Mouse (Mus musculus): ENCODE measurements at regions not wholly inside any gene's neighbourhood (a gene's known extent, or its start where the extent isn't known, plus 50 kb on each side); places are given as distances from the start of the nearest gene placed in this dataset.
A peak's percentile ranks its signal among the peaks of the same experiment; 100 is the strongest.

DNA sequence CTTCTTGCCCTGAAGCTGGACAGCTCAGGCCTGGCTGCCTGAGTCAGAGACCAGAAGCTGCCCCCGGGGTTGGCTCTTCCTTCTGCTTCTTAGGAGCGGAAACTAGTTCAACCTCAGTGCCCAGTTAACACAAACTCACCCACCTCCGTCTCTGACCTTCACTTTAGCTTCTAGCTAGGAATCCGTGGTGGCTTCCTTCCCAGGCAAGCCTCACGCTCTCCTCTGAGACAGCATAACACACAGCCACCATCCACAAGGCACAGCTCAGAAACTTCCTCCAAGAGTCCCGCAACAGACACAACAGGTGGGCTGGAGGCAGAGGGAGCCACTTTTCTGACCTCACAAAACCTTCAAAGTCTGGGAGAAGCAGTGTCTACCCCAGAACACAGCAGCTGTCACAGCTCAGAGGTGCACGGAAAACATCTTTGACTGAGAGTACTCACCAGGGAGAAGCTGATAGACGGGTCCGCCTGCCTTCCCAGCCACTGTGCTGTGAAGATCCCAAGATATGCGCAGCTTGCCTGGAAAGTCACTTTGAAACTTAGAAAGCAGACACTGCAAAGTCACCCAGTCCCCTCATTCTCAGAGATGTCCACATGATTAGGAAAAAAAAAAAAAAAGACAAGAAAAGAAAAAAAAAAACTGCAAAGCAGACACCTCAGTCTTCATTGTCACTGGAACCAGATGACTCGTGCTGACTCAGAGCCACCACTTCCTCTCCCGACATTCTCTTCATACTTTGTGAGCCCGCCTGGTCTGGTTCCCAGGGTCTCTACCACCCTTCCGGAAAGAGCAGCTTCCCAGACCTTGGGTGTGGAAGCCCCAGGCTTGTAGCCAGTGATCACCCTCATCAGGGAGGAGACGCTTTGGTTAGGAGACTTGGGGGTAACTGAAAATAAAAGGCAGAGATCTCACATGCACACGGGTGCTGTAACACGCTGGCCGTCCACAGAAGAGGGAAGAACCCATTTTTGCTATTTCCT, 162.1 kb upstream of the Spdye4c start:
- Histone ChIP-seq H3K36me3 (replicated peaks) (no peaks in the 10 kb centered on the region), H3K4me1 (peaks cover 49% of the 10 kb centered on the region), H3K27me3 (ENCODE audit: poor library complexity, severe bottlenecking) (0 out of 2 replicates have a peak, but pooled peaks cover 5% of the 10 kb centered on the region), H3K27ac (peak overlapping the region; percentile 63; the same call in 1 of the 2 replicates), H3K9me3 (no peaks in the 10 kb centered on the region), H3K4me3 (peak overlapping the region; percentile 24)
- WGBS: 60% methylated on average over 18 of the region's 18 CpGs
- no peak for DNase-seq (ENCODE audit: extremely low spot score, low spot score)

DNA sequence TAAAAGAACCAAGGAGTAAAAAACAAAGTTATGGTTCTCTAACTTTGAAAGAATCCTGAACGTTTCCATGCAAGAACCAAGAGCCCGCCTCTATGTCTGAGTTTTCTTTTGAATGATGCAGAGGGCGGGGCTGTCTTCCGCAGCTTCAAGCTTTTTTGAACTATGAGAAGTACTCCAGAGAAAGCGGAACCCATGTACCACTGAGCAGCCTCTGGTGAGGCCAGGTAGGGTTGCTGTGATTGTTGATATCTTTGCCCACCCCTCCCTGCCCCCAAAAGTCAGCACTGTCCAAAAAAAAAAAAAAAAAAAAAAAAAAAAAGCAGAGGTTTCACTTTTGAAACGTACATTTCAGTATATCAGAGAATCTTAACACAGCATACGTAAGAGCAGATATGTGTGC, 161.2 kb upstream of the Spdye4c start:
- DNase-seq (ENCODE audit: extremely low spot score, low spot score): no peak
- Histone ChIP-seq H3K4me3 (no peak overlapping the region), H3K27me3 (ENCODE audit: poor library complexity, severe bottlenecking) (0 out of 2 replicates have a peak, but pooled peaks cover 5% of the 10 kb centered on the region), H3K9me3 (no peaks in the 10 kb centered on the region), H3K27ac (no peak overlapping the region), H3K36me3 (replicated peaks) (no peaks in the 10 kb centered on the region), H3K4me1 (peaks cover 57% of the 10 kb centered on the region)
- WGBS: 75% methylated on average over 7 of the region's 7 CpGs

DNA sequence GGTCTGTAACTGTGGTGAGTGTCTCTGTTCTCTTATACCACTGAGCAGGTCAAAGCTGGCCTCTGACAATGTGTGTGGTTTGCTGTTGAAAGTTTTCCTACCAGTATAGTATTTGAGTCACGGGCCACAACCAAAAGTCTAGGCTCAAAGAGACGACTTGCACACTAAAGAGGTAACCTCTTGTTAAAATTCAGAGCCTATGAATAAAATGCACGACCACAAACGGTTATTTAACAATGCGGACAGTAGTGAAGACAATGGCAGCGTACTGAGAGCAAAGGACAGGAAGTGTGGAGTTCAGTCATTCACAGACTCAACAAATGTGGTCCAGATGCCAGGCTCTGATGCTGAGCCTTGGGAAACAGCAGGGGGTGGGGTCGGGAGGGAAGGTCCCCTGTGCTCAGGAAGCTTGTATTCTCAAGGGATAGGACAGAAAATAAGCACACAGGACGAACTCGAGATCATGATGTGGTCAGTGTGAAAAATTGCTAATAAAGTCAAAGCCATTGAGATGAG, 160.2 kb upstream of the Spdye4c start:
- no peak for DNase-seq (ENCODE audit: extremely low spot score, low spot score)
- 0 out of 2 replicates have a peak overlapping the region, but pooled peaks have one; percentile 40 for H3K27ac ChIP-seq
- no peak overlapping the region for H3K4me3 ChIP-seq
- WGBS: 60% methylated on average over 9 of the region's 9 CpGs
- peaks cover 62% of the 10 kb centered on the region for H3K4me1 ChIP-seq
- no peaks in the 10 kb centered on the region for H3K36me3 ChIP-seq (replicated peaks)
- no peaks in the 10 kb centered on the region for H3K9me3 ChIP-seq
- 0 out of 2 replicates have a peak, but pooled peaks cover 5% of the 10 kb centered on the region for H3K27me3 ChIP-seq (ENCODE audit: poor library complexity, severe bottlenecking)

DNA sequence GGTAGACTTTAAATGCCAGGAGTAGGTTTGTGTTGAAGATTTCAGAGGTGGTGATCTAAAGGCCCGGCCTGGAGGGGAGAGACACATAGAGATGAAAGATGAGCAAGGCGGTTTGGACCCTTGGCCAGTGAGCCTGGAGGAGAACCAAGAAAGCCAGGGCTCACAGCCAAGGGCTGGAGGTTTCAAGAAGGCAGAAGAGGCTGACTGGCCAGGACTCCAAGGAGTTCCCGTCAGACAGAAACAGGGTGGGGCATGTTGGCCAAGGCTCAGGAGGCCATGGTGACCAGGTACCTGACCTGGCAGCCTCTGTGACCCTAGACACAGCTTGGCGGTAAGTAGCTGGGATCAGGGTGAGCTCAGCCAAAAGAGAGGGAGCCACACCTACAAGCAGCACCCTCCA, 159.3 kb upstream of the Spdye4c start:
- no peaks in the 10 kb centered on the region for H3K9me3 ChIP-seq
- WGBS: 95% methylated on average over 4 of the region's 4 CpGs
- DNase-seq (ENCODE audit: extremely low spot score, low spot score): no peak
- H3K4me3 ChIP-seq: no peak overlapping the region
- H3K36me3 ChIP-seq (replicated peaks): no peaks in the 10 kb centered on the region
- 0 out of 2 replicates have a peak, but pooled peaks cover 5% of the 10 kb centered on the region for H3K27me3 ChIP-seq (ENCODE audit: poor library complexity, severe bottlenecking)
- H3K27ac ChIP-seq: no peak overlapping the region
- H3K4me1 ChIP-seq: peaks cover 62% of the 10 kb centered on the region

DNA sequence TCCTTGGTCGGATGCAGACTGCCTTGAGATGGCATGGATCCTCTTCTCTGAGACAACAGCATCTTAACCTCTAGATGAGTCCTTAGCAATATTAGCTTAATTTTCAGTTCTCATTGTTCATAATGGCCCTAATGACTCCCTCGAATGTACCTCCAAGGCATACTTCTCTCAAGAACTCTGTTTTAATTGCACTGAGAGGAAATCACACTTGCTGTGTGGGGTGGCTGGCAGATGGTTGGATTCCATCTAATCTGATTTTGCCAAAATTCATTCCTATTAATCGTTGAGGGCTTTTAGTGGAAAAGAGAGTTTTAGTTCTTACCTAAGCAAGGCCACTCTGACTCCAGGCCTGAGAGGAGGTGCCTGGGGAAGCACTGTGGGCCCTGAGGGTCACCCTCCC, 158.3 kb upstream of the Spdye4c start:
- WGBS: 87% methylated on average over 3 of the region's 3 CpGs
- no peak for DNase-seq (ENCODE audit: extremely low spot score, low spot score)
- Histone ChIP-seq H3K9me3 (no peaks in the 10 kb centered on the region), H3K27me3 (ENCODE audit: poor library complexity, severe bottlenecking) (no peaks in the 10 kb centered on the region), H3K36me3 (replicated peaks) (no peaks in the 10 kb centered on the region), H3K4me3 (no peak overlapping the region), H3K27ac (no peak overlapping the region), H3K4me1 (peaks cover 56% of the 10 kb centered on the region)

DNA sequence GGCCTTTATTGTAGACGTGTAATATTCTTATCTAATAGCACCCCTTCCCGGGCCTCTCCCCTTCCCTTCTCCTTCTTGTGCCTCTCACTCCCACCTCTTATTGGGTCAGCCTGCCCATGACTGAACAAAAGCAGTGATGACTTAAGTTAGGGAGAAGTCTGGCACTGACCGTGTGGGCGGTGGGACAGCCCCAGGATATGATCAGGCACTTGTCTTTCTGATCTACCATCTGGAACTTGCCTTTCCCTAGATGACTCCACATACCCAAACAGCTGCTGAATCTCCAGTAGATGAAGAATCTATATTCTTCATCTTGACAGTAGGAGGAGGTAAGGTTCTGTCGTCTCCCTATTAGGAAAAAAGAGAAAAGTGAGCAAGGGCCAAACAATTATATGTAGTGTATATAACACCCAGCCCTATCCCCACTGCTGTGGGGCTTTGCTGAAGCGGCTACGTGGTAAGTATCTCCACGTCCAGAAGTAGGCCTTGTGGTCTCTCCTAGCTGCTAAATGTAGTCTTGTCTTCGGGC, 157.4 kb upstream of the Spdye4c start:
- Histone ChIP-seq H3K36me3 (replicated peaks) (no peaks in the 10 kb centered on the region), H3K27ac (no peak overlapping the region), H3K4me3 (no peak overlapping the region), H3K9me3 (no peaks in the 10 kb centered on the region), H3K4me1 (peaks cover 47% of the 10 kb centered on the region), H3K27me3 (ENCODE audit: poor library complexity, severe bottlenecking) (no peaks in the 10 kb centered on the region)
- 91% methylated on average over 9 of the region's 9 CpGs for WGBS
- DNase-seq (ENCODE audit: extremely low spot score, low spot score): no peak

DNA sequence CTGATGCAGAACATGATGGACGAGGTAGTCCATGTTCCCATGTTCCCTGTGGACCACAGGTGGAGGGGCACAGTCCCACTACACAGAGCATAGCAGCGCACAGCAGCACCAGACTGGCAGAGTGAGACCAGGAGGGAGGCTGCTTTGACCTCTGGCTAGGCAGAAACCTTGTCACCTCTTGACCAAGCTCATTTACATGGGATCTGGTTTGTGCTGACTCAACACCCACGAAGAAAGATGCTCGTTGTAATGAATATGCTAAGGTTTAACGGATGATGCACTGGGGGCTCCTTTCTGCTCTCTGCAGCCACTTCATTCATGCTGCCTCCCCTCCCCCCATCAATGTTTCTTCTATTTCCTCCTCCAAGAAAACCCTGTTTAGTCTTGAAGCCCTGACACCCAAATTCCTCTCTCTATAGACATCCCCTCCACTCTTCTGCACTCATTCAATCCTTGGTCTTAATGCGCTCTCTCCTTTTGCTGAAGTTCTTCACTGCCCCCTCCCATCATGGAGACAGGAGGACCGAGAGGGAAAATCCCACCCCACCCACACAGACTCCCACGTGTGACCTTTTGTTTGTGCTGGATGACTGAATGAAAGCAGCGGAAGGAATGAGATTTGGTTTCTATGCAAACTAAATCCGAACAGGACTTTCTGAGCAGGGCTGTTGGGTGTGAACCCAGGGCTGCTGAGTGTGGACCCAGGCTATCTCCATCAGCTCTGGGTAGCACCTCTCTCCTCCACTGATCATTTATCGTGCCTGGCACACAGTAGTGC, 156.6 kb upstream of the Spdye4c start:
- H3K27me3 ChIP-seq (ENCODE audit: poor library complexity, severe bottlenecking): no peaks in the 10 kb centered on the region
- peak overlapping the region; percentile 66 for H3K27ac ChIP-seq
- H3K36me3 ChIP-seq (replicated peaks): no peaks in the 10 kb centered on the region
- no peaks in the 10 kb centered on the region for H3K9me3 ChIP-seq
- H3K4me3 ChIP-seq: no peak overlapping the region
- DNase-seq (ENCODE audit: extremely low spot score, low spot score): no peak
- 54% methylated on average over 11 of the region's 11 CpGs for WGBS
- peaks cover 40% of the 10 kb centered on the region for H3K4me1 ChIP-seq

DNA sequence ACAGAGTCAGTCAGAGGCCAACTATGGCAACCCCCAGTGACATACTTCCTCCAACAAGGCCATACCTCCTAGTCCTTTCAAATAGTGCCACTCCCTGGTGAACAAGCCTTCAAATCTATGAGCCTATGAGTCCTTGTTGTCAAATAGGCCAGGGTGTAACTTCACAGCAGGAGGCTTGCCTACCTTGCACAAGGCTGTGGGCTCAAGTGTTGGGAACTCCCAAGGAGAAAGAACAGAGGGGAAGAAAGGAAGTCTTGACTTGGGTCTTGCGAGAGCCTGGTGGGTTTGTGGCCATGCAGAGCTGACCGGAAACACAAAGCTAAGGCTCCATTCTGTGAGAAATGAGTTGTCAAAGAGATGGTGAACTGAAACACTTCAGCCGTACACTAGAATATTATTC, 154.6 kb upstream of the Spdye4c start:
- Histone ChIP-seq H3K9me3 (no peaks in the 10 kb centered on the region), H3K4me3 (no peak overlapping the region), H3K27ac (no peak overlapping the region), H3K27me3 (ENCODE audit: poor library complexity, severe bottlenecking) (no peaks in the 10 kb centered on the region), H3K36me3 (replicated peaks) (no peaks in the 10 kb centered on the region), H3K4me1 (peaks cover 21% of the 10 kb centered on the region)
- 96% methylated on average over 3 of the region's 3 CpGs for WGBS
- no peak for DNase-seq (ENCODE audit: extremely low spot score, low spot score)

DNA sequence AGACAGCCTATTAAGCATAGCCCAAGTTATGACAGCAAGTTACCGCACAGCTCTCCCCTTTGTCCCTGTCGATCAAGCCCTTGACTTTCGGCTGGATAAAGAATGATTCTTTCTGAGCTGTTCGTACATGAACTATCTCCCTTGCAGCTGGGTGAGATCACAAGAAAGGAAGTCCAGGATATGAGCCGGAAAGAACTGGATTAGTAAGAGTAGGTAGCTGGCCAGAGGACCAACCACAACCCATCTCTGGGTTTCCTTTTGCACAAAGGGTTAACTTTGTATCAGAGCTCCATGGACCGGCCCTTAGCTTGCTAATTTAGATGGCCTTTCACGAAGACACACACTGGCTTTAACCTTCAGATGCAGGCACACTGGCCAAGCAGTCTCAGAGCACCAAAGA, 153.3 kb upstream of the Spdye4c start:
- no peaks in the 10 kb centered on the region for H3K9me3 ChIP-seq
- no peaks in the 10 kb centered on the region for H3K36me3 ChIP-seq (replicated peaks)
- no peaks in the 10 kb centered on the region for H3K27me3 ChIP-seq (ENCODE audit: poor library complexity, severe bottlenecking)
- H3K4me1 ChIP-seq: peaks cover 20% of the 10 kb centered on the region
- no peak for DNase-seq (ENCODE audit: extremely low spot score, low spot score)
- 77% methylated on average over 7 of the region's 7 CpGs for WGBS
- 0 out of 2 replicates have a peak overlapping the region, but pooled peaks have one; percentile 17 for H3K27ac ChIP-seq
- H3K4me3 ChIP-seq: no peak overlapping the region

DNA sequence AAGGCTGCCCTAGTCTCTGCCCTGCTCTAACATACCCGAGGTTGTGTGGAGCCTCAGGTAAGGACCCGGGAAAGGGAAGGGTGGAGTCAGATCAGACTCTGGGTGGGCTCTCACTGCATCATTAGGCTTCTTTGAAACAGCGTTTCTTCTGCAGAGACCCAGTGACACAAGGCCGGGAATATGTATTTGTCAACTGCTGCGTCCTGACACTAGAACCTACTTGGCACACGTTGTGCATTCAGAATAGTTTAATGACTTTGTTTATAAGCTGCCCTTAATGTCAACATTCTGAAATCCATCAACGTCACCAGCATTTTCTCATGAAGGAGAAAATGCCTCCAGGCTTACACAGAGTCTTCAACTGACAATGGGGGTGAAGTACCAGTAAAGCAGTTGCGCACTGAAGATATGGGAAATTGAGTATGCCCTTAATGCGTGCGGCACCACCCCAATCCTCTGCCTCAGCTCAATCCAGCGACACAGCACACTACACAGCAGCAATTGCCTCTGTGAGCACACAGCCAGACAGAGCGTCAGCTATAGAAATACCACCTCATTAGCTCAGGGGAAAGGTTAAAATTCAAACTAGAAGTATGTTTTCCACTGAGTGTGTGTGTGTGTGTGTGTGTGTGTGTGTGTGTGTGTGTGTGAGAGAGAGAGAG, 152.7 kb upstream of the Spdye4c start:
- H3K4me1 ChIP-seq: peaks cover 14% of the 10 kb centered on the region
- no peaks in the 10 kb centered on the region for H3K9me3 ChIP-seq
- DNase-seq (ENCODE audit: extremely low spot score, low spot score): no peak
- H3K4me3 ChIP-seq: no peak overlapping the region
- H3K27ac ChIP-seq: 0 out of 2 replicates have a peak overlapping the region, but pooled peaks have one; percentile 17
- H3K36me3 ChIP-seq (replicated peaks): no peaks in the 10 kb centered on the region
- no peaks in the 10 kb centered on the region for H3K27me3 ChIP-seq (ENCODE audit: poor library complexity, severe bottlenecking)
- 85% methylated on average over 12 of the region's 12 CpGs for WGBS

DNA sequence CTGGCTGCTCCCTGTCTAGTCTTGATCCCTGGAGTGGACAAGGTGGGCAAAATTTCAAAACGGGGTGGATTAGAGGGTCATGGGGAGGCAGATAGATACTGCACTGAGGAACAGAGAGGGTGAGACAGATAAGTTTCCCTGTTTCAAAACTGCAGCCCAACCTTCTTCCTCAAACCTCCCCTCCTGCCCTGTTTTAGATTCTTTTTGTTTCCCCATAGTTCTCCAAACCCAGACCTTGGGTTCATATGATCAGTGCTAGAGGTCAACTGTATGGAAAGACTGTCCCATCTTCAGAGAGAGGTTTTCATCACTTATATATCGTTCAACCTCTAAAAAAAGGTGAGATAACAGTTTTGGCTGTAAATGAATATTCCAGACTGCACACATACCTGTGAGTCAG, 152.1 kb upstream of the Spdye4c start:
- WGBS: 82% methylated on average over 2 of the region's 2 CpGs
- Histone ChIP-seq H3K4me1 (peaks cover 13% of the 10 kb centered on the region), H3K27me3 (ENCODE audit: poor library complexity, severe bottlenecking) (no peaks in the 10 kb centered on the region), H3K4me3 (no peak overlapping the region), H3K36me3 (replicated peaks) (no peaks in the 10 kb centered on the region), H3K27ac (no peak overlapping the region), H3K9me3 (no peaks in the 10 kb centered on the region)
- no peak for DNase-seq (ENCODE audit: extremely low spot score, low spot score)

DNA sequence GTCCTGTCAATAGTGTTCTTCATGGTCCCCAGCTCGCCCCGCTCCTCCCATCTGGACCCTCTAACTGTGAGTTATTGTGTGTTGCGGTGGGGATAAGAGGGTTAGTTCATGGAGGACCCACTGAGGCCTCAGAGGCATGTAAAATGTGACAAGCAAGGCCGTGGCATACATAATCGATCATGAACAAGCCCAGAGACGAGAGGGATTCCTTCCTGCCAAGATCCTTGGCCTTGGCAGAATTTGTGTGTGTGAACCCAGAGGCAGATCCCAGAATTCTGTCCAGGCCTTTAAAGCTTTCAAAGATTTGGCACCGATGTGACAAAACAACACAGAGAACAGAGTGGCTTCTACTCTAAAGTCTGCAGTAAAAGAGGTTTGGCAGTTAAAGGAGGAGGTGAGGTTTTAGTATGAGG, 146.4 kb upstream of the Spdye4c start:
- no peak overlapping the region for H3K4me3 ChIP-seq
- no peak overlapping the region for H3K27ac ChIP-seq
- H3K9me3 ChIP-seq: no peaks in the 10 kb centered on the region
- no peak for DNase-seq (ENCODE audit: extremely low spot score, low spot score)
- no peaks in the 10 kb centered on the region for H3K27me3 ChIP-seq (ENCODE audit: poor library complexity, severe bottlenecking)
- WGBS: 87% methylated on average over 7 of the region's 7 CpGs
- no peaks in the 10 kb centered on the region for H3K36me3 ChIP-seq (replicated peaks)
- H3K4me1 ChIP-seq: no peaks in the 10 kb centered on the region
